Mouse (Mus musculus) CH12.LX (cell line): ENCODE measurements around the gene Vil1.

Source experiments
- CTCF ChIP-seq, 2 experiments: IDR thresholded peaks in 1 of 2; conservative IDR thresholded peaks in 1 of 2; 2 replicates each; pipeline ENCODE4 v1.5.1; 2011 to 2012; ENCODE audit warnings: low read depth in 2 of 2, low read length in 2 of 2, improper control_type of control experiment in 1 of 2, inconsistent platforms in 1 of 2, mild to moderate bottlenecking in 1 of 2, moderate library complexity in 1 of 2
- EP300 ChIP-seq: IDR thresholded peaks from 2 replicates; pipeline ENCODE4 v1.6.1; 2011; ENCODE audit warnings: low read length, improper control_type of control experiment
- MEF2A ChIP-seq: IDR thresholded peaks from 2 replicates; pipeline ENCODE4 v1.6.1; 2014; ENCODE audit warnings: low read depth, mild to moderate bottlenecking, inconsistent platforms, low read length, improper control_type of control experiment, borderline replicate concordance
- MYC ChIP-seq: IDR thresholded peaks from 2 replicates; pipeline ENCODE4 v1.6.1; 2011; ENCODE audit warnings: low read depth, mild to moderate bottlenecking, improper control_type of control experiment, low read length
- NELFE ChIP-seq: IDR thresholded peaks from 2 replicates; pipeline ENCODE4 v1.6.1; 2011; ENCODE audit warnings: low read depth, low read length, improper control_type of control experiment
- POLR2A ChIP-seq: IDR thresholded peaks from 2 replicates; pipeline ENCODE4 v1.6.1; 2011; ENCODE audit warnings: low read depth, mild to moderate bottlenecking, improper control_type of control experiment, low read length
- RCOR1 ChIP-seq: conservative IDR thresholded peaks from 2 replicates; pipeline ENCODE4 v1.6.1; 2012; ENCODE audit warnings: low read depth, mild to moderate bottlenecking, inconsistent platforms, low read length, improper control_type of control experiment
- TCF12 ChIP-seq: IDR thresholded peaks from 2 replicates; pipeline ENCODE4 v1.6.1; 2014; ENCODE audit warnings: low read depth, mild to moderate bottlenecking, inconsistent platforms, low read length, improper control_type of control experiment
- UBTF ChIP-seq: IDR thresholded peaks from 2 replicates; pipeline ENCODE4 v1.6.1; 2012; ENCODE audit warnings: low read depth, mild to moderate bottlenecking, inconsistent platforms, low read length, improper control_type of control experiment, moderate library complexity
- USF1 ChIP-seq: IDR thresholded peaks from 2 replicates; pipeline ENCODE4 v1.6.1; 2014; ENCODE audit warnings: low read depth, mild to moderate bottlenecking, inconsistent platforms, low read length, improper control_type of control experiment
- USF2 ChIP-seq: conservative IDR thresholded peaks from 2 replicates; pipeline ENCODE4 v1.6.1; 2011; ENCODE audit warnings: low read depth, low read length, improper control_type of control experiment
- ZC3H11A ChIP-seq: IDR thresholded peaks from 2 replicates; pipeline ENCODE4 v1.6.1; 2012; ENCODE audit warnings: low read depth, mild to moderate bottlenecking, inconsistent platforms, low read length, improper control_type of control experiment
- ZKSCAN1 ChIP-seq: IDR thresholded peaks from 2 replicates; pipeline ENCODE4 v1.6.1; 2012; ENCODE audit warnings: low read depth, inconsistent platforms, low read length, improper control_type of control experiment, borderline replicate concordance
- ZMIZ1 ChIP-seq: IDR thresholded peaks from 2 replicates; pipeline ENCODE4 v1.6.1; 2012; ENCODE audit warnings: low read depth, mild to moderate bottlenecking, inconsistent platforms, low read length, improper control_type of control experiment

- TF ChIP-seq USF1 (no peak), POLR2A (no peak), CTCF (conservative IDR thresholded peaks at IDR 0.05 in 1 of 2, IDR thresholded peaks at IDR 0.05 in 1 of 2; ENCODE audit: low read depth in 2 of 2, low read length in 2 of 2) (no peak), ZKSCAN1 (no peak), USF2 (no peak), EP300 (no peak), ZMIZ1 (no peak), NELFE (no peak), MEF2A (no peak), UBTF (no peak), TCF12 (no peak), ZC3H11A (no peak), RCOR1 (no peak), MYC (no peak)
Observed at GRCm38 (mm10) chr1:74415143-74415542, 6.0 kb downstream of the Vil1 start.
